Mouse (Mus musculus) heart, postnatal 25 days (tissue): ENCODE measurements around the gene Pcdh11x. TPM values are rescaled to one million over a fixed set of nuclear protein-coding genes. Genes with fewer than 3 reads are reported as not detected.

ENCODE experiments used
- total RNA-seq, 2 experiments: library from RNA; stranded (reverse); gene quantifications; 2 replicates each; pipeline ENCODE4 v1.2.3; 2021

Gene Pcdh11x
- total RNA-seq, 2 experiments from 2014 or later, result not detected

Other genes with a start within 250 kb of the Pcdh11x start
- not detected for gene H2afb3, start 22.8 kb downstream of the Pcdh11x start, total RNA-seq